Mouse (Mus musculus) mature B cell (primary cell): ENCODE measurements around the gene Samd7.

ENCODE experiments used
- in situ Hi-C: fragments of 300-500 bp; cut with MboI; formaldehyde crosslinking; loops from 2 replicates; pipeline ENCODE4 v1.14.3; 2019

Gene Samd7

GRCm38 (mm10) chr3:30764877-30765276 is 18.8 kb downstream of the Samd7 start:
- in situ Hi-C loops, result no loop called here

- in situ Hi-C loops, result no loop called here
These were observed 19.4 kb downstream of the Samd7 start for GRCm38 (mm10) chr3:30765311-30766027.

- in situ Hi-C loops, result no loop called here
These were observed 20.1 kb downstream of the Samd7 start for GRCm38 (mm10) chr3:30766177-30766576.

GRCm38 (mm10) chr3:30767271-30767670 is 21.2 kb downstream of the Samd7 start:
- in situ Hi-C loops, result no loop called here

- in situ Hi-C loops, result no loop called here
These were observed 23.8 kb downstream of the Samd7 start for GRCm38 (mm10) chr3:30769755-30770515.

- in situ Hi-C loops, result no loop called here
These were observed 25.5 kb downstream of the Samd7 start for GRCm38 (mm10) chr3:30771560-30771959.

- in situ Hi-C loops, result no loop called here
These were observed 26.5 kb downstream of the Samd7 start for GRCm38 (mm10) chr3:30772631-30773030.

GRCm38 (mm10) chr3:30774677-30775076 is 28.6 kb downstream of the Samd7 start:
- in situ Hi-C loops, result loop anchor here (25.0 kb wide), 1 partner anchor 1963 kb away; the partner anchor contains the start of genes Mrpl47 and Ndufb5

- in situ Hi-C loops, result loop anchor here (25.0 kb wide), 1 partner anchor 1959 kb away; the partner anchor contains the start of genes Mrpl47 and Ndufb5
These were observed 31.9 kb downstream of the Samd7 start for GRCm38 (mm10) chr3:30777984-30778383.

- in situ Hi-C loops, result loop anchor here (25.0 kb wide), 1 partner anchor 1949 kb away; the partner anchor contains the start of genes Mrpl47 and Ndufb5
These were observed 42.4 kb downstream of the Samd7 start for GRCm38 (mm10) chr3:30788531-30788930.

GRCm38 (mm10) chr3:30792737-30793402 is 46.8 kb downstream of the Samd7 start, which contains the start of gene Sec62:
Gene Sec62 (plus strand): TSS chr3:30792875.
- in situ Hi-C loops, result loop anchor here (10.0 to 25.0 kb wide), 2 partner anchors 198 to 1944 kb away; partner anchors contain the start of genes Actrt3, Mrpl47 and Ndufb5

GRCm38 (mm10) chr3:30793403-30794221 is 47.5 kb downstream of the Samd7 start:
- in situ Hi-C loops, result loop anchor here (10.0 to 25.0 kb wide), 2 partner anchors 199 to 1944 kb away; partner anchors contain the start of genes Actrt3, Mrpl47 and Ndufb5

- in situ Hi-C loops, result no loop called here
These were observed 56.1 kb downstream of the Samd7 start for GRCm38 (mm10) chr3:30802171-30802570.

- in situ Hi-C loops, result no loop called here
These were observed 66.8 kb downstream of the Samd7 start for GRCm38 (mm10) chr3:30812881-30813280.
